21 mouse cellular contexts compared by ENCODE assay signal in genomic region chr11:86604732-86605520, GRCm38 (mm10).
DNase-seq lines count a peak whose midpoint lies in the region; ATAC-seq and TF ChIP-seq lines count a peak whose summit lies in the region.
"Had no signal": no experiment of that assay in that cellular context is flagged by ENCODE, and none has a peak within 500 bp of the region (broad histone marks: within the 10 kb centered on the region; RNA-seq: fewer than 3 reads in every experiment).

No protein-coding gene starts in this region.

- DNase-seq in heart, adult 11 months, result peak; percentile 8
- DNase-seq in fat pad, adult 2 months (ENCODE audit: extremely low read depth, low read depth, low spot score), result peak; percentile 73
- no peak for DNase-seq in liver, embryonic 14.5 days (ENCODE audit: low read depth in 3 of 3, low spot score in 3 of 3)
- no peak for DNase-seq in cerebellum, postnatal 25 days
- DNase-seq in kidney, adult 8-10 months, result no peak
- no peak for DNase-seq in left cerebral cortex, adult 11 months (ENCODE audit: low spot score)
- DNase-seq: adrenal gland, postnatal 14 days; cerebellum, adult 8-10 months; forebrain, postnatal 0 days; gastrocnemius, adult 2 months; heart, postnatal 10 days; kidney, adult 9 months; kidney, postnatal 14 days; lung, adult 2 months; lung, postnatal 36 days; thymus, postnatal 14 days had no signal

- no peak overlapping the region for H3K27ac ChIP-seq in heart, embryonic 12.5 days (ENCODE audit: poor library complexity, severe bottlenecking)
- no peak overlapping the region for H3K27ac ChIP-seq in liver, embryonic 14.5 days
- peak overlapping the region; percentile 80 for H3K27ac ChIP-seq in small intestine, adult 2 months (ENCODE audit: insufficient read depth, low read depth, low read length)
- H3K27ac ChIP-seq: hindbrain, embryonic 12.5 days; midbrain, embryonic 15.5 days had no signal

- 85% methylated on average over 5 of the region's 5 CpGs for WGBS in heart, embryonic 12.5 days
- 75% methylated on average over 5 of the region's 5 CpGs for WGBS in liver, embryonic 14.5 days (ENCODE audit: insufficient replicate concordance)
- WGBS in small intestine, adult 2 months, result 21% methylated on average over 5 of the region's 5 CpGs

- no peak for TF ChIP-seq EP300 in liver, embryonic 14.5 days (IDR thresholded peaks at IDR 0.05; ENCODE audit: low read depth)

- TF ChIP-seq POLR2A in small intestine, adult 2 months (IDR thresholded peaks at IDR 0.05; ENCODE audit: low read depth, low read length), result no peak

- H3K4me3 ChIP-seq in heart, embryonic 12.5 days, result no peak overlapping the region
- no peak overlapping the region for H3K4me3 ChIP-seq in liver, embryonic 14.5 days (ENCODE audit: insufficient read depth in 1 of 2, low read depth in 2 of 2, low read length in 2 of 2)
- H3K4me3 ChIP-seq in small intestine, adult 2 months (ENCODE audit: low read depth, low read length), result no peak overlapping the region
- H3K4me3 ChIP-seq: gastrocnemius, adult 2 months; hindbrain, embryonic 12.5 days; midbrain, embryonic 15.5 days had no signal

- H3K27me3 ChIP-seq in heart, embryonic 12.5 days (replicated peaks), result no peaks in the 10 kb centered on the region
- no peaks in the 10 kb centered on the region for H3K27me3 ChIP-seq in liver, embryonic 14.5 days (ENCODE audit: control insufficient read depth, insufficient read depth, low read length)
- H3K27me3 ChIP-seq in small intestine, adult 2 months (ENCODE audit: control insufficient read depth, insufficient read depth, low read length), result no peaks in the 10 kb centered on the region
- H3K27me3 ChIP-seq: hindbrain, embryonic 12.5 days; midbrain, embryonic 15.5 days had no signal

- ATAC-seq in heart, embryonic 12.5 days (ENCODE audit: insufficient number of reproducible peaks, low FRiP score), result no peak
- ATAC-seq in liver, embryonic 14.5 days (ENCODE audit: insufficient read depth), result peak; percentile 28; the same call in 1 of the 2 replicates
- ATAC-seq: forebrain, postnatal 0 days; midbrain, embryonic 15.5 days had no signal

- peaks cover 14% of the 10 kb centered on the region for H3K36me3 ChIP-seq in heart, embryonic 12.5 days
- H3K36me3 ChIP-seq in liver, embryonic 14.5 days (replicated peaks; ENCODE audit: control insufficient read depth, insufficient read depth, low read depth), result peaks cover 22% of the 10 kb centered on the region
- peaks cover 11% of the 10 kb centered on the region for H3K36me3 ChIP-seq in small intestine, adult 2 months (ENCODE audit: control insufficient read depth, insufficient read depth, low read length)

- no peak overlapping the region for H3K4me2 ChIP-seq in heart, embryonic 12.5 days
- H3K4me2 ChIP-seq in liver, embryonic 14.5 days (ENCODE audit: low read depth), result no peak overlapping the region
- H3K4me2 ChIP-seq: heart, embryonic 11.5 days; hindbrain, embryonic 12.5 days; midbrain, embryonic 15.5 days had no signal

- H3K9ac ChIP-seq in heart, embryonic 12.5 days, result no peak overlapping the region
- no peak overlapping the region for H3K9ac ChIP-seq in liver, embryonic 14.5 days (replicated peaks)
- H3K9ac ChIP-seq: forebrain, postnatal 0 days; hindbrain, embryonic 12.5 days; midbrain, embryonic 15.5 days had no signal

- no peaks in the 10 kb centered on the region; the same call in 1 of the 2 replicates for H3K9me3 ChIP-seq in heart, embryonic 12.5 days (replicated peaks)
- H3K9me3 ChIP-seq in liver, embryonic 14.5 days (ENCODE audit: control insufficient read depth, low read length), result no peaks in the 10 kb centered on the region
- H3K9me3 ChIP-seq: hindbrain, embryonic 12.5 days; midbrain, embryonic 15.5 days had no signal

- no peak for TF ChIP-seq CTCF in liver, embryonic 14.5 days (IDR thresholded peaks at IDR 0.05; ENCODE audit: low read depth)
- TF ChIP-seq CTCF in small intestine, adult 2 months (IDR thresholded peaks at IDR 0.05; ENCODE audit: extremely low read depth, insufficient read length, insufficient replicate concordance, low read depth, low read length), result no peak

- H3K4me1 ChIP-seq in heart, embryonic 12.5 days (replicated peaks), result no peaks in the 10 kb centered on the region
- peaks cover 3 to 9% of the 10 kb centered on the region in 2 experiments for H3K4me1 ChIP-seq in liver, embryonic 14.5 days (replicated peaks; ENCODE audit: control insufficient read depth in 2 of 2, insufficient read depth in 2 of 2, low read length in 1 of 2)
- H3K4me1 ChIP-seq in small intestine, adult 2 months (ENCODE audit: control insufficient read depth, insufficient read depth, insufficient read length, low read length), result peaks cover 13% of the 10 kb centered on the region; the same call in 1 of the 2 replicates
- H3K4me1 ChIP-seq: hindbrain, embryonic 12.5 days; midbrain, embryonic 15.5 days had no signal

Comparison
In these comparisons a context has a peak if more than half of its experiments do, and no peak if none do; other contexts are left out.
1. DNase-seq: peak in heart, adult 11 months (single experiment) and fat pad, adult 2 months (single experiment); none in liver, embryonic 14.5 days (0 of 3), cerebellum, postnatal 25 days (0 of 2), kidney, adult 8-10 months (0 of 2) and left cerebral cortex, adult 11 months (single experiment).